Mouse (Mus musculus) layer of hippocampus, adult 18-20 months (tissue): Measurements from ENCODE around the gene Pecr. TPM values are rescaled to one million over a fixed set of nuclear protein-coding genes. Genes with fewer than 3 reads are reported as not detected.

Experiments
- total RNA-seq, 2 experiments: library from RNA; stranded (reverse); gene quantifications; 2 replicates each; pipeline ENCODE4 v1.2.3; 2021

The Pecr gene
- total RNA-seq, 2 experiments from 2014 or later, result 5.6 to 6.3 TPM

Other genes with a start within 250 kb of the Pecr start
- gene Mreg, start 72.0 kb downstream of the Pecr start, total RNA-seq, result 1 to 10 TPM; 4.7 TPM
- 10 to 100 TPM; 12.9 to 14.5 TPM for gene Tmem169, start 55 bp upstream of the Pecr start, total RNA-seq
- 10 to 100 TPM; 15.3 to 17.5 TPM for gene Xrcc5, start 23.1 kb upstream of the Pecr start, total RNA-seq